Mouse (Mus musculus): Measurements from ENCODE around the gene F2r.

GRCm38 (mm10) chr13:95638894-95639293 is 20.6 kb upstream of the F2r start:
- TF ChIP-seq POLR2A (IDR thresholded peaks at IDR 0.05; ENCODE audit: low read depth, low read length): no peak
- no peak for TF ChIP-seq CTCF (conservative IDR thresholded peaks at IDR 0.05; ENCODE audit: insufficient read depth, insufficient read length, low read depth, low read length)

All from kidney, adult 2 months (tissue).